Mouse (Mus musculus): ENCODE measurements around the gene Psmb9. TPM values are rescaled to one million over a fixed set of nuclear protein-coding genes. Genes with fewer than 3 reads are reported as not detected.
"Not testable (repeated sequence)": the region's sequence is repeated elsewhere in the genome, so short reads cannot be mapped to it uniquely, and the experiment has no call there.

Psmb9 gene
- polyA plus RNA-seq, 1 experiment from 2014 or later = 0.73 TPM

GRCm38 (mm10) chr17:34174075-34174474, 13.5 kb downstream of the Psmb9 start:
- 71% methylated on average over 1 of the region's 1 CpGs for WGBS
- H3K9ac ChIP-seq (replicated peaks) = no peak overlapping the region
- ATAC-seq (replicated peaks) = no peak
- no peak overlapping the region for H3K4me3 ChIP-seq
- H3K9me3 ChIP-seq = 0 out of 2 replicates have a peak, but pooled peaks cover 4% of the 10 kb centered on the region
- no peak overlapping the region for H3K4me2 ChIP-seq (replicated peaks)
- H3K4me1 ChIP-seq = no peaks in the 10 kb centered on the region
- no peaks in the 10 kb centered on the region for H3K36me3 ChIP-seq
- H3K27ac ChIP-seq (replicated peaks) = no peak overlapping the region
- no peaks in the 10 kb centered on the region for H3K27me3 ChIP-seq

GRCm38 (mm10) chr17:34172528-34172927, 15.0 kb downstream of the Psmb9 start:
- H3K9ac ChIP-seq (replicated peaks) = no peak overlapping the region
- no peaks in the 10 kb centered on the region for H3K27me3 ChIP-seq
- H3K4me2 ChIP-seq (replicated peaks) = no peak overlapping the region
- H3K36me3 ChIP-seq = no peaks in the 10 kb centered on the region
- H3K27ac ChIP-seq (replicated peaks) = no peak overlapping the region
- no peak overlapping the region for H3K4me3 ChIP-seq
- ATAC-seq (replicated peaks) = no peak
- H3K9me3 ChIP-seq = 0 out of 2 replicates have a peak, but pooled peaks cover 4% of the 10 kb centered on the region
- WGBS = 93% methylated on average over 5 of the region's 5 CpGs
- no peaks in the 10 kb centered on the region for H3K4me1 ChIP-seq

- H3K36me3 ChIP-seq = no peaks in the 10 kb centered on the region
- H3K9ac ChIP-seq (replicated peaks) = no peak overlapping the region
- H3K4me3 ChIP-seq = no peak overlapping the region
- H3K27ac ChIP-seq (replicated peaks) = no peak overlapping the region
- WGBS = 43% methylated on average over 13 of the region's 13 CpGs
- H3K4me2 ChIP-seq (replicated peaks) = no peak overlapping the region
- H3K27me3 ChIP-seq = no peaks in the 10 kb centered on the region
- no peaks in the 10 kb centered on the region for H3K4me1 ChIP-seq
- H3K9me3 ChIP-seq = no peaks in the 10 kb centered on the region
- no peak for ATAC-seq (replicated peaks)
Observed at GRCm38 (mm10) chr17:34170877-34171498, 16.6 kb downstream of the Psmb9 start.

GRCm38 (mm10) chr17:34170487-34170876, 17.1 kb downstream of the Psmb9 start:
- H3K27ac ChIP-seq (replicated peaks) = no peak overlapping the region
- no peaks in the 10 kb centered on the region for H3K4me1 ChIP-seq
- WGBS = 31% methylated on average over 4 of the region's 4 CpGs
- ATAC-seq (replicated peaks) = no peak
- H3K4me2 ChIP-seq (replicated peaks) = no peak overlapping the region
- H3K4me3 ChIP-seq = no peak overlapping the region
- H3K9me3 ChIP-seq = no peaks in the 10 kb centered on the region
- no peak overlapping the region for H3K9ac ChIP-seq (replicated peaks)
- no peaks in the 10 kb centered on the region for H3K27me3 ChIP-seq
- H3K36me3 ChIP-seq = no peaks in the 10 kb centered on the region

GRCm38 (mm10) chr17:34169279-34169678, 18.3 kb downstream of the Psmb9 start:
- no peak for ATAC-seq (replicated peaks)
- H3K9me3 ChIP-seq = no peaks in the 10 kb centered on the region
- WGBS = 2% methylated on average over 2 of the region's 2 CpGs
- no peak overlapping the region for H3K4me3 ChIP-seq
- no peaks in the 10 kb centered on the region for H3K27me3 ChIP-seq
- no peak overlapping the region for H3K27ac ChIP-seq (replicated peaks)
- H3K36me3 ChIP-seq = no peaks in the 10 kb centered on the region
- no peak overlapping the region for H3K9ac ChIP-seq (replicated peaks)
- H3K4me1 ChIP-seq = no peaks in the 10 kb centered on the region
- H3K4me2 ChIP-seq (replicated peaks) = no peak overlapping the region

GRCm38 (mm10) chr17:34165033-34165730, 22.4 kb downstream of the Psmb9 start:
- ATAC-seq (replicated peaks) = no peak
- no peak overlapping the region for H3K4me3 ChIP-seq
- WGBS = 82% methylated on average over 6 of the region's 6 CpGs
- H3K36me3 ChIP-seq = no peaks in the 10 kb centered on the region
- no peak overlapping the region for H3K27ac ChIP-seq (replicated peaks)
- no peak overlapping the region for H3K9ac ChIP-seq (replicated peaks)
- no peaks in the 10 kb centered on the region for H3K9me3 ChIP-seq
- no peaks in the 10 kb centered on the region for H3K27me3 ChIP-seq
- H3K4me1 ChIP-seq = no peaks in the 10 kb centered on the region
- no peak overlapping the region for H3K4me2 ChIP-seq (replicated peaks)

GRCm38 (mm10) chr17:34164202-34164895, 23.2 kb downstream of the Psmb9 start:
- no peaks in the 10 kb centered on the region for H3K4me1 ChIP-seq
- no peaks in the 10 kb centered on the region for H3K9me3 ChIP-seq
- ATAC-seq (replicated peaks) = no peak
- WGBS = 43% methylated on average over 9 of the region's 9 CpGs
- H3K4me2 ChIP-seq (replicated peaks) = no peak overlapping the region
- H3K27me3 ChIP-seq = no peaks in the 10 kb centered on the region
- H3K9ac ChIP-seq (replicated peaks) = no peak overlapping the region
- no peaks in the 10 kb centered on the region for H3K36me3 ChIP-seq
- no peak overlapping the region for H3K27ac ChIP-seq (replicated peaks)
- H3K4me3 ChIP-seq = no peak overlapping the region

GRCm38 (mm10) chr17:34155534-34155933, 32.0 kb downstream of the Psmb9 start:
- Histone ChIP-seq H3K36me3 (no peaks in the 10 kb centered on the region), H3K4me3 (no peak overlapping the region), H3K4me1 (no peaks in the 10 kb centered on the region), H3K9me3 (no peaks in the 10 kb centered on the region), H3K27ac (replicated peaks) (no peak overlapping the region), H3K9ac (replicated peaks) (no peak overlapping the region), H3K27me3 (no peaks in the 10 kb centered on the region), H3K4me2 (replicated peaks) (no peak overlapping the region)
- no peak for ATAC-seq (replicated peaks)
- WGBS = 64% methylated on average over 5 of the region's 5 CpGs

GRCm38 (mm10) chr17:34152923-34153322, 34.6 kb downstream of the Psmb9 start, which contains the start of gene H2-DMb1:
H2-DMb1 (plus strand) TSS chr17:34153072.
- Histone ChIP-seq H3K9ac (replicated peaks) (no peak within 1 kb of the TSS), H3K36me3 (no peaks in the 10 kb centered on the region), H3K27me3 (no peaks in the 10 kb centered on the region), H3K9me3 (no peaks in the 10 kb centered on the region), H3K4me1 (no peaks in the 10 kb centered on the region), H3K4me2 (replicated peaks) (no peak within 1 kb of the TSS), H3K4me3 (no peak within 1 kb of the TSS), H3K27ac (replicated peaks) (no peak within 1 kb of the TSS)
- no peak for ATAC-seq (replicated peaks)
- WGBS = 53% methylated on average over 4 of the region's 4 CpGs

- whole genome bisulfite sequencing = 66% methylated on average over 3 of the region's 3 CpGs
- no peak for ATAC-seq (replicated peaks)
- Histone ChIP-seq H3K36me3 (no peaks in the 10 kb centered on the region), H3K27me3 (peaks cover 13% of the 10 kb centered on the region), H3K4me2 (replicated peaks) (no peak overlapping the region), H3K27ac (replicated peaks) (no peak overlapping the region), H3K4me1 (peaks cover 3% of the 10 kb centered on the region), H3K9ac (replicated peaks) (no peak overlapping the region), H3K4me3 (no peak overlapping the region), H3K9me3 (no peaks in the 10 kb centered on the region)
Observed at GRCm38 (mm10) chr17:34144960-34145371, 42.6 kb downstream of the Psmb9 start.

GRCm38 (mm10) chr17:34144221-34144620, 43.3 kb downstream of the Psmb9 start:
- not testable (repeated sequence) for H3K4me2 ChIP-seq (replicated peaks); H3K9ac ChIP-seq (replicated peaks); H3K36me3 ChIP-seq; H3K9me3 ChIP-seq; H3K27ac ChIP-seq (replicated peaks); ATAC-seq (replicated peaks); H3K4me3 ChIP-seq
- Histone ChIP-seq H3K4me1 (peaks cover 10% of the 10 kb centered on the region), H3K27me3 (peaks cover 20% of the 10 kb centered on the region)
- 86% methylated on average over 4 of the region's 4 CpGs for WGBS

GRCm38 (mm10) chr17:34143461-34143860, 44.1 kb downstream of the Psmb9 start:
- no peak for ATAC-seq (replicated peaks)
- Histone ChIP-seq H3K36me3 (no peaks in the 10 kb centered on the region), H3K27me3 (peaks cover 28% of the 10 kb centered on the region), H3K4me2 (replicated peaks) (no peak overlapping the region), H3K9ac (replicated peaks) (no peak overlapping the region), H3K27ac (replicated peaks) (no peak overlapping the region), H3K9me3 (no peaks in the 10 kb centered on the region), H3K4me3 (no peak overlapping the region), H3K4me1 (peaks cover 12% of the 10 kb centered on the region)
- 71% methylated on average over 4 of the region's 5 CpGs for WGBS
